Mouse (Mus musculus) brain, embryonic 18.5 days (tissue): Measurements from ENCODE around the gene Zmym1.
A peak's percentile ranks its signal among the peaks of the same experiment; 100 is the strongest.
"Not testable (repeated sequence)": the region's sequence is repeated elsewhere in the genome, so short reads cannot be mapped to it uniquely, and the experiment has no call there.

Experiments used
- DNase-seq: peaks from one replicate; pipeline ENCODE4 v3.0.0-alpha.2; 2012; ENCODE audit warnings: low read depth, low spot score

The Zmym1 gene

GRCm38 (mm10) chr4:127027228-127028190, 33.4 kb downstream of the Zmym1 start:
- no peak for DNase-seq

- DNase-seq: no peak
These were observed 34.1 kb downstream of the Zmym1 start for GRCm38 (mm10) chr4:127026826-127027225.

GRCm38 (mm10) chr4:127024240-127024639, 36.7 kb downstream of the Zmym1 start:
- no peak for DNase-seq

- no peak for DNase-seq
These were observed 37.8 kb downstream of the Zmym1 start for GRCm38 (mm10) chr4:127023201-127023600.

GRCm38 (mm10) chr4:127021989-127022626, 38.8 kb downstream of the Zmym1 start:
- peak; percentile 80 for DNase-seq

GRCm38 (mm10) chr4:127021151-127021945, 39.6 kb downstream of the Zmym1 start, which contains the start of gene Sfpq:
Gene Sfpq (plus strand): TSS chr4:127021324.
- peak; percentile 97 for DNase-seq

- no peak for DNase-seq
These were observed 40.4 kb downstream of the Zmym1 start for GRCm38 (mm10) chr4:127020411-127021150.

GRCm38 (mm10) chr4:127016366-127016765, 44.6 kb downstream of the Zmym1 start:
- DNase-seq: no peak

GRCm38 (mm10) chr4:127015294-127015993, 45.5 kb downstream of the Zmym1 start:
- DNase-seq: not testable (repeated sequence)

- DNase-seq: no peak
These were observed 55.6 kb downstream of the Zmym1 start for GRCm38 (mm10) chr4:127005113-127005936.

- DNase-seq: no peak
These were observed 56.6 kb downstream of the Zmym1 start for GRCm38 (mm10) chr4:127004384-127004783.

- DNase-seq: no peak
These were observed 60.3 kb downstream of the Zmym1 start for GRCm38 (mm10) chr4:127000601-127001105.

GRCm38 (mm10) chr4:126999372-126999771, 61.6 kb downstream of the Zmym1 start:
- not testable (repeated sequence) for DNase-seq
